Mouse (Mus musculus): ENCODE data around the gene Slx1b.

- TF ChIP-seq POLR2A (IDR thresholded peaks at IDR 0.05; ENCODE audit: low read depth, low read length) (no peak), CTCF (IDR thresholded peaks at IDR 0.05; ENCODE audit: extremely low read depth, insufficient read depth, insufficient read length, insufficient replicate concordance) (no peak)
These were observed 2.3 kb upstream of the Slx1b start for GRCm38 (mm10) chr7:126697838-126698237.
